Mouse (Mus musculus) heart, embryonic 15.5 days (tissue): ENCODE measurements around the gene Ubqln4. TPM values are rescaled to one million over a fixed set of nuclear protein-coding genes. Genes with fewer than 3 reads are reported as not detected.

ENCODE experiments used
- ATAC-seq: fragments of 200-750 bp; cut with Nextera tagmentation; replicated peaks from 2 replicates; pipeline ENCODE4 v1.8.0; 2017; ENCODE audit warnings: low read depth, moderate TSS enrichment; ENCODE audit not compliant: insufficient number of reproducible peaks, insufficient read depth, low FRiP score
- H3K27ac ChIP-seq: fragments of 300-500 bp; sonication (generic); 2 replicates; pipeline ENCODE4 v1.5.1; 2015; ENCODE audit warnings: mild to moderate bottlenecking, inconsistent platforms
- H3K27me3 ChIP-seq: fragments of 300-500 bp; sonication (generic); 2 replicates; pipeline ENCODE4 v1.6.1; 2015; ENCODE audit warnings: inconsistent platforms
- H3K36me3 ChIP-seq: fragments of 300-500 bp; sonication (generic); 2 replicates; pipeline ENCODE4 v1.6.1; 2015; ENCODE audit warnings: mild to moderate bottlenecking, inconsistent platforms
- H3K4me1 ChIP-seq: fragments of 300-500 bp; sonication (generic); replicated peaks from 2 replicates; pipeline ENCODE4 v1.6.1; 2015; ENCODE audit warnings: inconsistent platforms
- H3K4me2 ChIP-seq: fragments of 300-500 bp; sonication (generic); 2 replicates; pipeline ENCODE4 v1.6.1; 2015; ENCODE audit warnings: inconsistent platforms, mild to moderate bottlenecking, moderate library complexity
- H3K4me3 ChIP-seq: fragments of 300-500 bp; sonication (generic); 2 replicates; pipeline ENCODE4 v1.5.1; 2015; ENCODE audit warnings: mild to moderate bottlenecking, inconsistent platforms
- H3K9ac ChIP-seq: fragments of 300-500 bp; sonication (generic); 2 replicates; pipeline ENCODE4 v1.6.1; 2015; ENCODE audit warnings: mild to moderate bottlenecking, inconsistent platforms
- H3K9me3 ChIP-seq: fragments of 300-500 bp; sonication (generic); replicated peaks from 2 replicates; pipeline ENCODE4 v1.6.1; 2016; ENCODE audit warnings: inconsistent platforms
- WGBS: fragments of 180-500 bp; shearing (Covaris S2); methylation state at CpG from one replicate; pipeline ENCODE4 v1.1.7; 2015; ENCODE audit warnings: mixed read lengths; 5-methylcytosine and 5-hydroxymethylcytosine counted together
- microRNA counts: library from miRNA; unstranded; fragments of <30 nt; microRNA quantifications from one replicate; lab custom pipeline; 2016
- microRNA-seq: library from miRNA; unstranded; fragments of <30 nt; microRNA quantifications from one replicate; pipeline ENCODE4, GENCODE M21; 2016
- polyA plus RNA-seq: library from polyadenylated mRNA; unstranded; fragments of >200 nt; fragmentation: Nextera tagmentation; extraction: Ambion mirVana; gene quantifications from 2 replicates; pipeline ENCODE4 v1.2.1, GENCODE M21; 2015

Gene Ubqln4
- polyA plus RNA-seq, 1 experiment from 2014 or later = 30.0 TPM

DNA sequence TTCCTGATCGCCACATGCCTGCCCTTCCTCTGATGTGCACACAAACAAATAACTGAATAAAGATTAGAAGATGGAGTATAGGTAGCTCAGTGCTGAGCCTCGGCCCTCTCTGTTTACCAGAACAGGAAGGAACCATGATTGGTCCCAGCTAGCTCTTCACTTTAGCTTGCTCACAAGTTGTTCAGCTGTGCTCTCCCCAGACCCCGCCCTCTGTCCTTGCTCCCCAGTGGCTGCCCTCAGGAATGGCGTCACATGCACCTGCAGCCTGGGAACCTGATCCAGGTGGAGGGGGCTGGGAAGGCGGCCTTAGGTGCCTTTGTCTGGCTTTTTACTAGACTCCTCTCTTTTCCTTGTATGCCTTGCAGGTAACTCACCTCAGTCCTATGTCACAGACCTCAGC is 61.6 kb downstream of the Ubqln4 start:
- no peaks in the 10 kb centered on the region for H3K27me3 ChIP-seq
- WGBS = 72% methylated on average over 5 of the region's 5 CpGs
- H3K4me3 ChIP-seq = no peak overlapping the region
- no peak overlapping the region for H3K4me2 ChIP-seq
- no peak overlapping the region for H3K9ac ChIP-seq
- no peak overlapping the region for H3K27ac ChIP-seq
- peaks cover 51% of the 10 kb centered on the region for H3K4me1 ChIP-seq
- H3K36me3 ChIP-seq = no peaks in the 10 kb centered on the region
- no peak for ATAC-seq
- no peaks in the 10 kb centered on the region for H3K9me3 ChIP-seq

DNA sequence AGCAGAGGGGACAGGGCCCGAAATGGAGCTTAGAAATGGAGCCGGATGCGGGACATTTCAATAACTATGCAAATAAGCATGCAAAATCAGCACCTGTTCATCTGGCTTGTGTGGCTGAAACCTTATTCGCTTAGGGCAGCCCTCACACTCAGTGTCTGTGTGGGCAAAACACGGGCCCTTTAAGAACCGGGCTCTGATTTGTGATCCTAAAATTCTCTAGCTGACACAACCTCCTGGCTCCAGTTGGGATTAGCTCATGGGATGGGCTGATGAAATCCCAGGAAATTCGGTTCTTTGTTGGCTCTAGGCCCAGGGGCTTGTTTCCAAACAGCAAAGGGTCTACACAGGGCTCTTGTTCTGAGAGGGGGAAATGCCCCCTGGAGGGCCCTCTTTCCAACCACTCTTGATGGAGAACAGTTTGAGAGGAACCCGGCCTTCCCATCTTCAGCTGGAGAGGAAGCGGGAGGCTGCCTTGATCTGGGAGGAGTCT is 62.4 kb downstream of the Ubqln4 start:
- no peaks in the 10 kb centered on the region for H3K27me3 ChIP-seq
- H3K27ac ChIP-seq = peak overlapping the region; percentile 73
- H3K4me2 ChIP-seq = peak overlapping the region; percentile 51; the same call in 1 of the 2 replicates
- no peak overlapping the region; the same call in 1 of the 2 replicates for H3K9ac ChIP-seq
- peaks cover 57% of the 10 kb centered on the region for H3K4me1 ChIP-seq
- H3K9me3 ChIP-seq = no peaks in the 10 kb centered on the region
- no peaks in the 10 kb centered on the region for H3K36me3 ChIP-seq
- peak overlapping the region; percentile 32 for H3K4me3 ChIP-seq
- 52% methylated on average over 9 of the region's 9 CpGs for WGBS
- ATAC-seq = 0 out of 2 replicates have a peak, but pooled peaks have one; percentile 5

DNA sequence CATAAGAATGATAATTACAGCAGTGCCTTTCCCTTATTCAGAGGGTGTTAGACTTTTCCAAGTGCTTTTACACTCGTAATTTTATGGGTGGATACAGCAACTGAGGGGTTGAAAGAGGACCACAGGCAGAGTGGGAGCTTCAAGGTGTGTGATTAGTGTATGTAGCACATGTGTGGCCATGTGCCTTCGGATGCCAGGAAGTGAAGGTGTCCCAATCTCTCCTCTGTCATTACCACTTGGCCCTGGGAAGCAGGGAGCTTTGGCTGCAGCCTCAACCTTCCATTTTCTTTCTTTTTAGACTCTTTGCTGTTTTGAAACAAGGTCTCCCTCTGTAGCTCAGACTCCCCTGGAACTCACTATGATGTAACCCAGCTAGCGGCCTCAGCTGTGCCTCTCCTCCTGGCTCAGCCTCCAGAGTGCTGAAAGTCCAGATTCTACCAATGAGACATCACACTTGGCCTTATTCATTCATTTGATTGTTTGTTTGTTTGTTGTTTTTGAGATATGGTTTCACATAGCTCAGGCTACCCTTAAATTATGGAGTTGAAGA is 63.5 kb downstream of the Ubqln4 start:
- Histone ChIP-seq H3K4me2 (peak overlapping the region; percentile 51), H3K9me3 (no peaks in the 10 kb centered on the region), H3K9ac (peak overlapping the region; percentile 26; the same call in 1 of the 2 replicates), H3K4me3 (peak overlapping the region; percentile 32), H3K36me3 (no peaks in the 10 kb centered on the region), H3K27me3 (no peaks in the 10 kb centered on the region), H3K4me1 (peaks cover 57% of the 10 kb centered on the region), H3K27ac (peak overlapping the region; percentile 73)
- ATAC-seq = no peak
- WGBS = 68% methylated on average over 3 of the region's 3 CpGs

DNA sequence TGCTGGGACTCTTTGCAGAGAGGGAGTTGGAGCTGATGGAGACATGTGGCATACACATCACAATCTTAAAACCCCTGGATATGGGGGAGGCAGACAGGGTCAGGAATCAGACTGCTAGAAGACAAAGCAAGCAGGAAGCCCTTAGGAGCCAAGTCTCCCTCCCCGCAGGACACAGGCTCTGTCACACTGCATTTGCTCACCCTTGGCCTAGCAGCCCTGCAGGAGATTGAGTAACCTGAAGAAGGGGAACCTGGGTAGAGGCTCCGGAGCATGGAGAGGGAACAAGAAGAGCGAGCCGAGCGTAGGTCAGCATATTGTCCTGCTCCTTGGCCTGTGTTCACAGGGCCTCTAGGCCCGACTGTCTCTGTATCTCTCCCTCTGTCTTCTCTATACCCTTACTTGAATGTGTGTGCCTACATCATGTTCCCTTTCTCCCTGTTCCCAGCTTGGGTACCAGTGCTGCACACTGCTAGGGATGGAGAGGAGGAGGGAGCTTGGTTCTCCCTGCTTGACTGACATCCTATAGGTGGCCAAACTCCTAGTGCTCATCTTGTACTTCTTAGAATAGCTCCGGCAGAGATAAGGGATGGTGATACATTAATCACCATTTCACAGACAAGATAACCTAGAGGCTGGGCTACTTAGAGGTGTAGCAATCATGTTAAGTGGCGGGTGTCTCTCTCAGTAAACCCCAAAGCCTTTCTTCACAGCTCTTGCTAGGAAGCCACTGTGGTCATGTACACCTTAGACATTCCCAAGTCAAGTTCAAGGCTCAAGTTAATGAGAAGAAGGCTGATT is 64.7 kb downstream of the Ubqln4 start:
- WGBS = 62% methylated on average over 8 of the region's 8 CpGs
- no peaks in the 10 kb centered on the region for H3K9me3 ChIP-seq
- no peak for ATAC-seq

More for the DNA sequence above, 64.7 kb downstream of the Ubqln4 start:
- Histone ChIP-seq H3K4me2 (peak overlapping the region; percentile 29), H3K27me3 (no peaks in the 10 kb centered on the region), H3K27ac (peak overlapping the region; percentile 51; the same call in 1 of the 2 replicates), H3K9ac (no peak overlapping the region), H3K4me1 (peaks cover 59% of the 10 kb centered on the region), H3K4me3 (0 out of 2 replicates have a peak overlapping the region, but pooled peaks have one; percentile 1), H3K36me3 (no peaks in the 10 kb centered on the region)

MicroRNAs encoded within 50 kb of the gene (microRNA counts, 519-probe panel; counts per million panel counts)
- not detected for microRNA mmu-miR-1905 (lab: Ali Mortazavi, UCI)

Small RNA genes lying within 50 kb of the gene (microRNA-seq; reads per million reads assigned to microRNA genes)
- gene Mir1905 = not detected

Other genes with a start within 250 kb of the Ubqln4 start
- gene Glmp, start 228.7 kb upstream of the Ubqln4 start, polyA plus RNA-seq = 143 and 156 TPM in 2 replicates
- 1.7 and 2.2 TPM in 2 replicates for gene Tmem79, start 217.6 kb upstream of the Ubqln4 start, polyA plus RNA-seq
- gene Smg5, start 217.5 kb upstream of the Ubqln4 start, polyA plus RNA-seq = 41.1 and 52.8 TPM in 2 replicates
- 3.9 and 5.1 TPM in 2 replicates for gene Paqr6, start 189.2 kb upstream of the Ubqln4 start, polyA plus RNA-seq
- not detected in 2 replicates for gene Bglap3, start 181.0 kb upstream of the Ubqln4 start, polyA plus RNA-seq
- gene Bglap2, start 175.1 kb upstream of the Ubqln4 start, polyA plus RNA-seq = not detected in 2 replicates
- not detected in 2 replicates for gene Bglap, start 169.3 kb upstream of the Ubqln4 start, polyA plus RNA-seq
- gene Pmf1, start 143.4 kb upstream of the Ubqln4 start, polyA plus RNA-seq = 83.6 and 96.3 TPM in 2 replicates
- 11.8 and 14.1 TPM in 2 replicates for gene Slc25a44, start 128.6 kb upstream of the Ubqln4 start, polyA plus RNA-seq
- 2.1 and 5.3 TPM in 2 replicates for gene Sema4a, start 92.6 kb upstream of the Ubqln4 start, polyA plus RNA-seq
- gene Lmna, start 43.8 kb upstream of the Ubqln4 start, polyA plus RNA-seq = 110 and 131 TPM in 2 replicates
- gene Mex3a, start 21.4 kb upstream of the Ubqln4 start, polyA plus RNA-seq = 6.5 and 8.0 TPM in 2 replicates
- 0.92 and 4.0 TPM in 2 replicates for gene Rab25, start 5.5 kb upstream of the Ubqln4 start, polyA plus RNA-seq
- gene Lamtor2, start 684 bp upstream of the Ubqln4 start, polyA plus RNA-seq = 119 and 144 TPM in 2 replicates
- gene Ssr2, start 22.1 kb downstream of the Ubqln4 start, polyA plus RNA-seq = 164 and 178 TPM in 2 replicates
- gene Arhgef2, start 52.2 kb downstream of the Ubqln4 start, polyA plus RNA-seq = 72.8 and 82.5 TPM in 2 replicates
- gene Rxfp4, start 99.4 kb downstream of the Ubqln4 start, polyA plus RNA-seq = not detected in 2 replicates
- 61.3 and 69.2 TPM in 2 replicates for gene Khdc4, start 132.0 kb downstream of the Ubqln4 start, polyA plus RNA-seq
- 49.9 and 55.5 TPM in 2 replicates for gene Rit1, start 163.1 kb downstream of the Ubqln4 start, polyA plus RNA-seq
- 10.8 and 14.4 TPM in 2 replicates for gene Syt11, start 221.4 kb downstream of the Ubqln4 start, polyA plus RNA-seq